Mouse (Mus musculus): ENCODE results near the gene Camta2. TPM values are rescaled to one million over a fixed set of nuclear protein-coding genes. Genes with fewer than 3 reads are reported as not detected.
A peak's percentile ranks its signal among the peaks of the same experiment; 100 is the strongest.

Gene Camta2
- polyA plus RNA-seq, 1 experiment from 2014 or later: 11.6 TPM

- H3K4me3 ChIP-seq: peak overlapping the region; percentile 99
- H3K36me3 ChIP-seq: peaks cover 49% of the 10 kb centered on the region
- no peaks in the 10 kb centered on the region for H3K9me3 ChIP-seq (replicated peaks)
- DNase-seq (ENCODE audit: low spot score): peak; percentile 84
- WGBS: 2% methylated on average over 16 of the region's 16 CpGs
- H3K27me3 ChIP-seq (ENCODE audit: low read depth, poor library complexity, severe bottlenecking): no peaks in the 10 kb centered on the region
- H3K4me1 ChIP-seq: peaks cover 57% of the 10 kb centered on the region
- peak overlapping the region; percentile 97 for H3K27ac ChIP-seq
Observed at GRCm38 (mm10) chr11:70656456-70656927, 31.4 kb downstream of the Camta2 start.

- H3K36me3 ChIP-seq: peaks cover 49% of the 10 kb centered on the region
- H3K27ac ChIP-seq: peak overlapping the region; percentile 97
- WGBS: under 1% methylated on average over 61 of the region's 61 CpGs
- no peaks in the 10 kb centered on the region for H3K27me3 ChIP-seq (ENCODE audit: low read depth, poor library complexity, severe bottlenecking)
- peak; percentile 82 for DNase-seq (ENCODE audit: low spot score)
- peak overlapping the region; percentile 99 for H3K4me3 ChIP-seq
- no peaks in the 10 kb centered on the region for H3K9me3 ChIP-seq (replicated peaks)
- H3K4me1 ChIP-seq: peaks cover 64% of the 10 kb centered on the region
Observed at GRCm38 (mm10) chr11:70655571-70656455, 32.1 kb downstream of the Camta2 start.

- under 1% methylated on average over 48 of the region's 48 CpGs for WGBS
Observed at GRCm38 (mm10) chr11:70654923-70655570, 32.9 kb downstream of the Camta2 start.

GRCm38 (mm10) chr11:70654198-70654922, 33.5 kb downstream of the Camta2 start, which contains the start of gene Pfn1:
Pfn1 (minus strand) TSS chr11:70654644.
- Histone ChIP-seq H3K4me1 (peaks cover 70% of the 10 kb centered on the region), H3K27me3 (ENCODE audit: low read depth, poor library complexity, severe bottlenecking) (no peaks in the 10 kb centered on the region), H3K9me3 (replicated peaks) (no peaks in the 10 kb centered on the region), H3K27ac (peak within 1 kb of the TSS; percentile 97), H3K36me3 (peaks cover 49% of the 10 kb centered on the region), H3K4me3 (peak within 1 kb of the TSS; percentile 99)
- peak; percentile 89 for DNase-seq (ENCODE audit: low spot score)
- WGBS: under 1% methylated on average over 61 of the region's 61 CpGs

More at GRCm38 (mm10) chr11:70654923-70655570, 32.9 kb downstream of the Camta2 start:
- no peaks in the 10 kb centered on the region for H3K9me3 ChIP-seq (replicated peaks)
- peaks cover 49% of the 10 kb centered on the region for H3K36me3 ChIP-seq
- peak overlapping the region; percentile 97 for H3K27ac ChIP-seq
- H3K4me3 ChIP-seq: peak overlapping the region; percentile 99
- H3K27me3 ChIP-seq (ENCODE audit: low read depth, poor library complexity, severe bottlenecking): no peaks in the 10 kb centered on the region
- DNase-seq (ENCODE audit: low spot score): peak; percentile 86
- peaks cover 69% of the 10 kb centered on the region for H3K4me1 ChIP-seq

- no peaks in the 10 kb centered on the region for H3K27me3 ChIP-seq (ENCODE audit: low read depth, poor library complexity, severe bottlenecking)
- H3K27ac ChIP-seq: peak overlapping the region; percentile 97
- no peaks in the 10 kb centered on the region for H3K9me3 ChIP-seq (replicated peaks)
- DNase-seq (ENCODE audit: low spot score): peak; percentile 91
- peaks cover 51% of the 10 kb centered on the region for H3K36me3 ChIP-seq
- H3K4me3 ChIP-seq: peak overlapping the region; percentile 99
- H3K4me1 ChIP-seq: peaks cover 73% of the 10 kb centered on the region
- WGBS: under 1% methylated on average over 63 of the region's 63 CpGs
Observed at GRCm38 (mm10) chr11:70653345-70654197, 34.3 kb downstream of the Camta2 start.

GRCm38 (mm10) chr11:70652884-70653344, 35.0 kb downstream of the Camta2 start:
- no peaks in the 10 kb centered on the region for H3K27me3 ChIP-seq (ENCODE audit: low read depth, poor library complexity, severe bottlenecking)
- DNase-seq (ENCODE audit: low spot score): no peak
- H3K9me3 ChIP-seq (replicated peaks): no peaks in the 10 kb centered on the region
- H3K4me3 ChIP-seq: peak overlapping the region; percentile 99
- H3K27ac ChIP-seq: peak overlapping the region; percentile 97
- WGBS: 62% methylated on average over 6 of the region's 6 CpGs
- peaks cover 73% of the 10 kb centered on the region for H3K4me1 ChIP-seq
- H3K36me3 ChIP-seq: peaks cover 54% of the 10 kb centered on the region

GRCm38 (mm10) chr11:70652029-70652883, 35.6 kb downstream of the Camta2 start:
- Histone ChIP-seq H3K4me1 (peaks cover 70% of the 10 kb centered on the region), H3K27me3 (ENCODE audit: low read depth, poor library complexity, severe bottlenecking) (no peaks in the 10 kb centered on the region), H3K36me3 (peaks cover 56% of the 10 kb centered on the region), H3K4me3 (peak overlapping the region; percentile 99), H3K27ac (peak overlapping the region; percentile 97), H3K9me3 (replicated peaks) (no peaks in the 10 kb centered on the region)
- peak; percentile 68 for DNase-seq (ENCODE audit: low spot score)
- WGBS: 64% methylated on average over 12 of the region's 12 CpGs

- H3K4me3 ChIP-seq: peak overlapping the region; percentile 18
- 81% methylated on average over 2 of the region's 2 CpGs for WGBS
- H3K27ac ChIP-seq: no peak overlapping the region
Observed at GRCm38 (mm10) chr11:70651391-70651790, 36.5 kb downstream of the Camta2 start.

GRCm38 (mm10) chr11:70650322-70651175, 37.4 kb downstream of the Camta2 start:
- H3K27me3 ChIP-seq (ENCODE audit: low read depth, poor library complexity, severe bottlenecking): no peaks in the 10 kb centered on the region
- H3K9me3 ChIP-seq (replicated peaks): no peaks in the 10 kb centered on the region
- peaks cover 61% of the 10 kb centered on the region for H3K4me1 ChIP-seq
- 81% methylated on average over 12 of the region's 12 CpGs for WGBS
- peaks cover 60% of the 10 kb centered on the region for H3K36me3 ChIP-seq
- no peak for DNase-seq (ENCODE audit: low spot score)
- H3K27ac ChIP-seq: no peak overlapping the region
- peak overlapping the region; percentile 18 for H3K4me3 ChIP-seq

More at GRCm38 (mm10) chr11:70651391-70651790, 36.5 kb downstream of the Camta2 start:
- DNase-seq (ENCODE audit: low spot score): no peak
- Histone ChIP-seq H3K36me3 (peaks cover 56% of the 10 kb centered on the region), H3K27me3 (ENCODE audit: low read depth, poor library complexity, severe bottlenecking) (no peaks in the 10 kb centered on the region), H3K9me3 (replicated peaks) (no peaks in the 10 kb centered on the region), H3K4me1 (peaks cover 61% of the 10 kb centered on the region)

- H3K36me3 ChIP-seq: peaks cover 73% of the 10 kb centered on the region
- DNase-seq (ENCODE audit: low spot score): no peak
- peak overlapping the region; percentile 80; the same call in 1 of the 2 replicates for H3K4me3 ChIP-seq
- H3K9me3 ChIP-seq (replicated peaks): no peaks in the 10 kb centered on the region
- H3K27ac ChIP-seq: no peak overlapping the region
- no peaks in the 10 kb centered on the region for H3K27me3 ChIP-seq (ENCODE audit: low read depth, poor library complexity, severe bottlenecking)
- WGBS: 76% methylated on average over 8 of the region's 8 CpGs
- H3K4me1 ChIP-seq: peaks cover 63% of the 10 kb centered on the region
Observed at GRCm38 (mm10) chr11:70649185-70649734, 38.6 kb downstream of the Camta2 start.

Measured in limb, embryonic 10.5 days (tissue).